Mouse (Mus musculus): Measurements from ENCODE around the gene Runx3. TPM values are rescaled to one million over a fixed set of nuclear protein-coding genes. Genes with fewer than 3 reads are reported as not detected.

Runx3 gene
- 2.5 and 3.0 TPM in 2 replicates for polyA plus RNA-seq (2012; rRNA removed)

GRCm38 (mm10) chr4:135120342-135121100, at the start of gene Runx3:
Gene Runx3, plus strand, starts transcription at chr4:135120652.
- DNase-seq (ENCODE audit: low read depth, low spot score): no peak
- WGBS: 80% methylated on average over 18 of the region's 18 CpGs

- 84% methylated on average over 6 of the region's 6 CpGs for WGBS
Measured at GRCm38 (mm10) chr4:135072671-135073070, 47.8 kb upstream of the Runx3 start.

GRCm38 (mm10) chr4:135073523-135073922, 46.9 kb upstream of the Runx3 start:
- WGBS: 32% methylated on average over 10 of the region's 10 CpGs
- no peak for DNase-seq (ENCODE audit: low read depth, low spot score)

More at GRCm38 (mm10) chr4:135072671-135073070, 47.8 kb upstream of the Runx3 start:
- DNase-seq (ENCODE audit: low read depth, low spot score): no peak

GRCm38 (mm10) chr4:135074646-135075045, 45.8 kb upstream of the Runx3 start:
- 69% methylated on average over 4 of the region's 4 CpGs for WGBS
- no peak for DNase-seq (ENCODE audit: low read depth, low spot score)

- no peak for DNase-seq (ENCODE audit: low read depth, low spot score)
- WGBS: 84% methylated on average over 6 of the region's 6 CpGs
Measured at GRCm38 (mm10) chr4:135075360-135075759, 45.1 kb upstream of the Runx3 start.

- WGBS: 88% methylated on average over 5 of the region's 5 CpGs
- no peak for DNase-seq (ENCODE audit: low read depth, low spot score)
Measured at GRCm38 (mm10) chr4:135076611-135077010, 43.8 kb upstream of the Runx3 start.

GRCm38 (mm10) chr4:135077196-135077595, 43.3 kb upstream of the Runx3 start:
- no peak for DNase-seq (ENCODE audit: low read depth, low spot score)
- 79% methylated on average over 9 of the region's 9 CpGs for WGBS

- no peak for DNase-seq (ENCODE audit: low read depth, low spot score)
Measured at GRCm38 (mm10) chr4:135079859-135080640, 40.4 kb upstream of the Runx3 start.

GRCm38 (mm10) chr4:135080641-135080920, 39.9 kb upstream of the Runx3 start:
- no peak for DNase-seq (ENCODE audit: low read depth, low spot score)
- 65% methylated on average over 7 of the region's 7 CpGs for WGBS

More at GRCm38 (mm10) chr4:135079859-135080640, 40.4 kb upstream of the Runx3 start:
- 66% methylated on average over 23 of the region's 23 CpGs for WGBS

GRCm38 (mm10) chr4:135083089-135083488, 37.4 kb upstream of the Runx3 start:
- WGBS: 71% methylated on average over 6 of the region's 6 CpGs

GRCm38 (mm10) chr4:135085077-135085853, 35.2 kb upstream of the Runx3 start:
- no peak for DNase-seq (ENCODE audit: low read depth, low spot score)
- WGBS: 71% methylated on average over 13 of the region's 13 CpGs

More at GRCm38 (mm10) chr4:135083089-135083488, 37.4 kb upstream of the Runx3 start:
- DNase-seq (ENCODE audit: low read depth, low spot score): no peak

- WGBS: 59% methylated on average over 13 of the region's 13 CpGs
- no peak for DNase-seq (ENCODE audit: low read depth, low spot score)
Measured at GRCm38 (mm10) chr4:135090613-135091012, 29.8 kb upstream of the Runx3 start.

GRCm38 (mm10) chr4:135092871-135093270, 27.6 kb upstream of the Runx3 start:
- DNase-seq (ENCODE audit: low read depth, low spot score): no peak
- 26% methylated on average over 3 of the region's 3 CpGs for WGBS

- 70% methylated on average over 8 of the region's 8 CpGs for WGBS
- DNase-seq (ENCODE audit: low read depth, low spot score): no peak
Measured at GRCm38 (mm10) chr4:135095693-135096092, 24.8 kb upstream of the Runx3 start.

- WGBS: 77% methylated on average over 17 of the region's 17 CpGs
- no peak for DNase-seq (ENCODE audit: low read depth, low spot score)
Measured at GRCm38 (mm10) chr4:135097910-135098891, 22.3 kb upstream of the Runx3 start.

- no peak for DNase-seq (ENCODE audit: low read depth, low spot score)
- 58% methylated on average over 13 of the region's 13 CpGs for WGBS
Measured at GRCm38 (mm10) chr4:135102019-135102740, 18.3 kb upstream of the Runx3 start.

GRCm38 (mm10) chr4:135102761-135103160, 17.7 kb upstream of the Runx3 start:
- WGBS: 32% methylated on average over 4 of the region's 4 CpGs
- no peak for DNase-seq (ENCODE audit: low read depth, low spot score)

- no peak for DNase-seq (ENCODE audit: low read depth, low spot score)
- 38% methylated on average over 5 of the region's 5 CpGs for whole genome bisulfite sequencing
Measured at GRCm38 (mm10) chr4:135103800-135104199, 16.7 kb upstream of the Runx3 start.

All from large intestine, adult 2 months (tissue).